Comparison of ENCODE assay signal across 15 mouse cellular contexts in the genomic region with DNA sequence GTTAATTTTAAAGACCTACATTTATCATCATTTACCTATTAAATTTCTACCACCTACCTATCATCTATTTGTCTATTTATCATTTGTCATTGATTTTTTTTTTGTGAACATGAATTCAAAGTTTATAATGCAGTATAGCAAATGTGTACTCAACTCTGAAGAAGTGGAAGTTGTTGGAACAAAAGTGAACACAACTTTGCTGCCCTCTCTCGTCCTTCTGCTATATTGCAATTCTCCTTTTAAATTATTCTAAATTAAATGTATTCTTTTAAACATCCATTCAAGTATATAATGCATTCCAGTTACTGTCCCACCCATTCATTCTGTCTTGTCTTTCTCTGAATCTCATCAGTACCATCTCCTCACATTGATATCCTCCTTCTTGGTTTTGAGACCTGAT. TPM values are rescaled to one million over a fixed set of nuclear protein-coding genes. Genes with fewer than 3 reads are reported as not detected.
DNase-seq lines count a peak whose midpoint lies in the region; ATAC-seq and TF ChIP-seq lines count a peak whose summit lies in the region.
"Had no signal": no experiment of that assay in that cellular context is flagged by ENCODE, and none has a peak within 500 bp of the region (broad histone marks: within the 10 kb centered on the region; RNA-seq: fewer than 3 reads in every experiment).

No protein-coding gene starts in this region.

- no peak overlapping the region; a peak in 1 of 4 replicates for H3K4me3 ChIP-seq in liver, embryonic 14.5 days (ENCODE audit: insufficient read depth in 1 of 2, low read depth in 2 of 2, low read length in 2 of 2)
- H3K4me3 ChIP-seq: lung, embryonic 15.5 days; myocyte had no signal

- intact Hi-C loops in left cerebral cortex, postnatal 25 days (cut with DNase I), result loop anchor here (5.0 to 10.0 kb wide), 2 partner anchors 1208 to 1366 kb away; a partner anchor contains a TSS
- intact Hi-C loops in left cerebral cortex, postnatal 36 days (cut with DNase I), result loop anchor here (5.0 kb wide), 2 partner anchors 1206 to 1361 kb away; no protein-coding TSS in a partner anchor
- intact Hi-C loops in left cerebral cortex, postnatal 4 days (cut with DNase I), result loop anchor here (5.0 kb wide), 1 partner anchor 1366 kb away; no protein-coding TSS in a partner anchor

- no peak for ATAC-seq in liver, embryonic 14.5 days (ENCODE audit: insufficient read depth)

- TF ChIP-seq EP300 in liver, embryonic 14.5 days (IDR thresholded peaks at IDR 0.05; ENCODE audit: low read depth), result peak; percentile 56

- peak overlapping the region; percentile 36 for H3K9ac ChIP-seq in liver, embryonic 14.5 days (replicated peaks)
- H3K9ac ChIP-seq: lung, embryonic 15.5 days had no signal

- H3K4me1 ChIP-seq in liver, embryonic 14.5 days (replicated peaks; ENCODE audit: control insufficient read depth in 2 of 2, insufficient read depth in 2 of 2, low read length in 1 of 2), result peaks cover 59 to 63% of the 10 kb centered on the region in 2 experiments
- H3K4me1 ChIP-seq: lung, embryonic 15.5 days had no signal

- H3K27me3 ChIP-seq in liver, embryonic 14.5 days (ENCODE audit: control insufficient read depth, insufficient read depth, low read length), result no peaks in the 10 kb centered on the region
- H3K27me3 ChIP-seq: lung, embryonic 15.5 days had no signal

- peak; percentile 68 for TF ChIP-seq CTCF in liver, embryonic 14.5 days (IDR thresholded peaks at IDR 0.05; ENCODE audit: low read depth)

- no peaks in the 10 kb centered on the region for H3K36me3 ChIP-seq in liver, embryonic 14.5 days (replicated peaks; ENCODE audit: control insufficient read depth, insufficient read depth, low read depth)
- H3K36me3 ChIP-seq: lung, embryonic 15.5 days had no signal

- no peaks in the 10 kb centered on the region for H3K9me3 ChIP-seq in liver, embryonic 14.5 days (ENCODE audit: control insufficient read depth, low read length)
- H3K9me3 ChIP-seq: lung, embryonic 15.5 days had no signal

- 0% methylated on average over 1 of the region's 1 CpGs for WGBS in liver, embryonic 14.5 days (ENCODE audit: insufficient replicate concordance)

- peak; percentile 17 for DNase-seq in embryo, embryonic 11 days
- no peak for DNase-seq in embryo, embryonic 10 days (ENCODE audit: low spot score)
- peak; percentile 6 to 10 for DNase-seq in left cerebral cortex, postnatal 25 days (ENCODE audit: low spot score in 2 of 2)
- DNase-seq in left cerebral cortex, postnatal 36 days (ENCODE audit: low spot score in 2 of 2), result no peak
- DNase-seq in c-Kit-negative CD71-positive TER-119-positive erythroid progenitor cells, embryonic 14.5 days (ENCODE audit: low read depth, low spot score), result peak; percentile 77
- no peak for DNase-seq in liver, embryonic 14.5 days (ENCODE audit: low read depth in 3 of 3, low spot score in 3 of 3)
- no peak for DNase-seq in left cerebral cortex, postnatal 4 days
- no peak for DNase-seq in kidney, postnatal 36 days
- DNase-seq: cerebellum, adult 9-11 months; heart, postnatal 14 days; right cerebral cortex, postnatal 14 days had no signal

- H3K27ac ChIP-seq in liver, embryonic 14.5 days, result peak overlapping the region; percentile 81
- H3K27ac ChIP-seq: lung, embryonic 15.5 days had no signal

- H3K4me2 ChIP-seq in liver, embryonic 14.5 days (ENCODE audit: low read depth), result peak overlapping the region; percentile 45
- H3K4me2 ChIP-seq: lung, embryonic 15.5 days had no signal

RNA-seq across cellular contexts. Expression of a gene that starts 13.0 kb away (rescaled TPM):
- total RNA-seq in left cerebral cortex, postnatal 25 days (2021), result not detected
- not detected for total RNA-seq in left cerebral cortex, postnatal 36 days (2021)
- 0.03 TPM in 1 of 2 replicates, not detected in the other for polyA plus RNA-seq in liver, embryonic 14.5 days (2012; rRNA removed)
- not detected in 2 replicates for polyA plus RNA-seq in liver, embryonic 14.5 days (2014; fragmentation: Nextera tagmentation; extraction: Ambion mirVana)
- not detected for total RNA-seq in left cerebral cortex, postnatal 4 days (2021)
- total RNA-seq: adrenal gland, adult 18-20 months; heart, postnatal 14 days had no signal
- polyA plus RNA-seq: large intestine, adult 2 months; lung, embryonic 15.5 days; myocyte had no signal

RNA-seq across cellular contexts. Expression of a gene that starts 20.0 kb away (rescaled TPM):
- not detected for total RNA-seq in left cerebral cortex, postnatal 25 days (2021)
- total RNA-seq in left cerebral cortex, postnatal 36 days (2021), result not detected
- 361 and 394 TPM in 2 replicates for polyA plus RNA-seq in liver, embryonic 14.5 days (2012; rRNA removed)
- polyA plus RNA-seq in liver, embryonic 14.5 days (2014; fragmentation: Nextera tagmentation; extraction: Ambion mirVana), result 543 and 665 TPM in 2 replicates
- total RNA-seq in left cerebral cortex, postnatal 4 days (2021), result not detected
- total RNA-seq: adrenal gland, adult 18-20 months; heart, postnatal 14 days had no signal
- polyA plus RNA-seq: large intestine, adult 2 months; myocyte had no signal

RNA-seq across cellular contexts. Expression of a gene that starts 21.2 kb away (rescaled TPM):
- not detected for total RNA-seq in left cerebral cortex, postnatal 25 days (2021)
- total RNA-seq in left cerebral cortex, postnatal 36 days (2021), result not detected
- polyA plus RNA-seq in liver, embryonic 14.5 days (2012; rRNA removed), result under 0.01 TPM in 1 of 2 replicates, not detected in the other
- not detected in 2 replicates for polyA plus RNA-seq in liver, embryonic 14.5 days (2014; fragmentation: Nextera tagmentation; extraction: Ambion mirVana)
- total RNA-seq in left cerebral cortex, postnatal 4 days (2021), result not detected
- total RNA-seq: adrenal gland, adult 18-20 months; heart, postnatal 14 days had no signal
- polyA plus RNA-seq: large intestine, adult 2 months; lung, embryonic 15.5 days; myocyte had no signal

RNA-seq across cellular contexts. Expression of a gene that starts 30.1 kb away (rescaled TPM):
- total RNA-seq in left cerebral cortex, postnatal 25 days (2021), result not detected
- not detected for total RNA-seq in left cerebral cortex, postnatal 36 days (2021)
- polyA plus RNA-seq in liver, embryonic 14.5 days (2012; rRNA removed), result 94.8 and 146 TPM in 2 replicates
- polyA plus RNA-seq in liver, embryonic 14.5 days (2014; fragmentation: Nextera tagmentation; extraction: Ambion mirVana), result 155 and 211 TPM in 2 replicates
- total RNA-seq in left cerebral cortex, postnatal 4 days (2021), result not detected
- total RNA-seq: adrenal gland, adult 18-20 months; heart, postnatal 14 days had no signal
- polyA plus RNA-seq: large intestine, adult 2 months; myocyte had no signal

RNA-seq across cellular contexts. Expression of a gene that starts 30.2 kb away (rescaled TPM):
- total RNA-seq in left cerebral cortex, postnatal 25 days (2021), result not detected
- not detected for total RNA-seq in left cerebral cortex, postnatal 36 days (2021)
- not detected in 2 replicates for polyA plus RNA-seq in liver, embryonic 14.5 days (2012; rRNA removed)
- not detected in 2 replicates for polyA plus RNA-seq in liver, embryonic 14.5 days (2014; fragmentation: Nextera tagmentation; extraction: Ambion mirVana)
- not detected for total RNA-seq in left cerebral cortex, postnatal 4 days (2021)
- total RNA-seq: adrenal gland, adult 18-20 months; heart, postnatal 14 days had no signal
- polyA plus RNA-seq: large intestine, adult 2 months; lung, embryonic 15.5 days; myocyte had no signal

Comparison
In these comparisons a context has a peak if more than half of its experiments do, and no peak if none do; other contexts are left out.
1. DNase-seq: peak in embryo, embryonic 11 days (single experiment), left cerebral cortex, postnatal 25 days (2 of 2) and c-Kit-negative CD71-positive TER-119-positive erythroid progenitor cells, embryonic 14.5 days (single experiment); none in embryo, embryonic 10 days (single experiment), left cerebral cortex, postnatal 36 days (0 of 2), liver, embryonic 14.5 days (0 of 3), left cerebral cortex, postnatal 4 days (single experiment) and kidney, postnatal 36 days (0 of 2).